Mouse (Mus musculus) liver, postnatal 0 days (tissue): ENCODE results near the gene Setd1b.
A peak's percentile ranks its signal among the peaks of the same experiment; 100 is the strongest.

Experiments used
- CTCF ChIP-seq: sonication (generic); IDR thresholded peaks from 2 replicates; pipeline ENCODE4 v1.5.1; 2016; ENCODE audit warnings: antibody characterized with exemption, low read depth
- EP300 ChIP-seq: IDR thresholded peaks from 2 replicates; pipeline ENCODE4 v1.6.1; 2016; ENCODE audit warnings: antibody characterized with exemption, low read depth, mild to moderate bottlenecking

- TF ChIP-seq CTCF = peak; percentile 14; the same call in 1 of the 2 replicates
- TF ChIP-seq EP300 = no peak
Observed at GRCm38 (mm10) chr5:123162942-123163341, 20.9 kb downstream of the Setd1b start.
